Mouse (Mus musculus): ENCODE data around the gene Gm20479. TPM values are rescaled to one million over a fixed set of nuclear protein-coding genes. Genes with fewer than 3 reads are reported as not detected.

Gm20479 gene
- polyA plus RNA-seq, 1 experiment, result not detected

DNA sequence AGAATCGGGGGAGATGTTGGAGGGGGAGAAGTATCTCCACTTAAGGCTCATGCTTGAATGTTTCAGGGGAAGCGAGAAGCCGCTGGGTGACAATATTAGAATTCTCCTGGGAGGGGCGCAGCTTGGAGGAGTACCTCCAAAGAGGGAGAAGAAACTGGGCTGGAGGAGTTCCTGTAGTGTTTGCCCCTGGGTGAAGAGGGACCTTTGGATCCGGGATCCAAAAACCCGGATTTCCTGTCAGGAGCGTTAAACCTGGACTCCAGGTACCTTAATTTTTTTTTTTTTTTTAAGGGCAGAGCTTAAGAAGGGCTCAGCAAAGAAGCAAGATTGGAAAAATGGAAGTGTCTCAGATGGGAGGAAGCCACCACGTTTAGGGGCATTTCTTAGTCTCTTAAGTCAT is 25.4 kb downstream of the Gm20479 start:
- Histone ChIP-seq H3K79me2 (ENCODE audit: control insufficient read depth, insufficient read depth) (no peaks in the 10 kb centered on the region), H3K4me3 (ENCODE audit: insufficient read depth, poor library complexity, severe bottlenecking) (peak overlapping the region; percentile 15), H3K79me3 (ENCODE audit: low read depth) (no peaks in the 10 kb centered on the region), H3K36me3 (ENCODE audit: control insufficient read depth, insufficient read depth) (no peaks in the 10 kb centered on the region), H3ac (ENCODE audit: control insufficient read depth, insufficient read length, low read depth) (peak overlapping the region; percentile 67), H3K27me3 (ENCODE audit: control insufficient read depth, insufficient read depth, insufficient read length) (no peaks in the 10 kb centered on the region)
- TF ChIP-seq FOSL1 (IDR thresholded peaks at IDR 0.05; ENCODE audit: insufficient read depth, low read length, poor library complexity, severe bottlenecking) (no peak), MYOD1 (IDR thresholded peaks at IDR 0.05; ENCODE audit: control insufficient read depth, insufficient read length, low read depth) (no peak), MYOG (IDR thresholded peaks at IDR 0.05; ENCODE audit: control insufficient read depth, extremely low read depth, insufficient read length) (no peak), CTCF (IDR thresholded peaks at IDR 0.05; ENCODE audit: control insufficient read depth, insufficient read depth, insufficient read length) (no peak), CEBPB (IDR thresholded peaks at IDR 0.05; ENCODE audit: low read depth) (no peak), USF1 (IDR thresholded peaks at IDR 0.05; ENCODE audit: low read depth) (no peak), MAX (IDR thresholded peaks at IDR 0.05) (no peak)

DNA sequence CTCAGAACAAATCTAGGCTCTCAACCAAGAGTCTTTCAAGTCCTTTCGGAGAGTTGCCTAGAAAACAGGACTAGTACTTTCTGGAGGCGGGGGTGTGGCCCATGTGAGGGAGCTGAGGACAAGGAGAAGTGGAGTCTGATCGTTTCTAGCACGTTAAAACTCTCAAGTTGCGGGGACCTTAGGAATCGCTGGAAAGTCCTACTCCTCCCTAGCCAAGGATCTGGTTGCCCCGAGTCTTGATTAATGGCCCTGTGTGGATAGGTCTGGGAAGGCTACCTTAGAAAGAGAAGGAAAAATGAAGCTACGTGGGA is 25.7 kb downstream of the Gm20479 start:
- H3K79me3 ChIP-seq (ENCODE audit: low read depth), result no peaks in the 10 kb centered on the region
- peak overlapping the region; percentile 48 for H3ac ChIP-seq (ENCODE audit: control insufficient read depth, insufficient read length, low read depth)
- peak overlapping the region; percentile 15 for H3K4me3 ChIP-seq (ENCODE audit: insufficient read depth, poor library complexity, severe bottlenecking)
- H3K36me3 ChIP-seq (ENCODE audit: control insufficient read depth, insufficient read depth), result no peaks in the 10 kb centered on the region
- H3K27me3 ChIP-seq (ENCODE audit: control insufficient read depth, insufficient read depth, insufficient read length), result no peaks in the 10 kb centered on the region
- TF ChIP-seq MAX (IDR thresholded peaks at IDR 0.05), result no peak
- TF ChIP-seq CEBPB (IDR thresholded peaks at IDR 0.05; ENCODE audit: low read depth), result no peak
- TF ChIP-seq USF1 (IDR thresholded peaks at IDR 0.05; ENCODE audit: low read depth), result no peak
- no peak for TF ChIP-seq FOSL1 (IDR thresholded peaks at IDR 0.05; ENCODE audit: insufficient read depth, low read length, poor library complexity, severe bottlenecking)
- TF ChIP-seq MYOD1 (IDR thresholded peaks at IDR 0.05; ENCODE audit: control insufficient read depth, insufficient read length, low read depth), result no peak
- TF ChIP-seq CTCF (IDR thresholded peaks at IDR 0.05; ENCODE audit: control insufficient read depth, insufficient read depth, insufficient read length), result no peak
- no peak for TF ChIP-seq MYOG (IDR thresholded peaks at IDR 0.05; ENCODE audit: control insufficient read depth, extremely low read depth, insufficient read length)
- H3K79me2 ChIP-seq (ENCODE audit: control insufficient read depth, insufficient read depth), result no peaks in the 10 kb centered on the region

DNA sequence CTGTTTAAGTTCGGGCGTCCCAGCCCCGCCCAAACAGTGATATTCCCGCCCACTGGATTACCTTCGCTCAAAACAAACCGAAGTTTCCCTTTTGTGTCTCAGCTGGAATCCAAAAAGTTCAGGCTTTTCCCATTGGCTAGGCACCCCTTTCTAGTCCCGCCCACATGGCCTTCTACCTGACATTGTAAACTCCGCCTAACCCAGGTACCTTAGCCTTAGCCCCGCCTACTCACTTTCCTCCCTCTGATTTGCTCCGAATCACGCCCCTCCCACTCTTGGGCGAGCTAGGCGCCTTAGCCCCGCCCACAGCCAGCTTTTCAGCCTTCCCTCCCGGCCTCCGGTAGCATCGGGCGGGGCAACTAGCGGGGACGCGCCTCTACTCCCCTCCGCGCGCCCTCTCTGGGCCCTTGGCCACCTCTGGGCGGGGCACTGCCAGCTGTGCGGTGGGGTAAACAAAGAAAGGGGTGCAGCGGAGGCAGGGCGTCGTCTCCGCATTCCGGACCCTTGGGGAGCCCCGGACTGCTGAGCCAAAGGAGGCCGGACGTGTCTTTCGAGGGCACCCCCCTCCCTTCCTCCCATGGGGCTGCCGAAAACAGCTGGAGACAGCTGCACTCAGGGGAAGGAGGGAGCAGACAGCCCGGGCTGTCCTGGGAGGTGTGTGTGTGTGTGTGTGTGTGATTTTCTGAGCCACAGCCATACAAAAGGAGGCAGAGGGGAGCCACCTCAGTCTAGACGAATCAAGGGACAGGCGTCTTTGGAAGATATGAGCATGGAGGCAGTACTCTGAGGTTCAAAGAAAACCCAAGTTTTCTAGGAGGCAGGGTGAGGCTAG is 26.3 kb downstream of the Gm20479 start:
- TF ChIP-seq MYOD1 (IDR thresholded peaks at IDR 0.05; ENCODE audit: control insufficient read depth, insufficient read length, low read depth), result peak; percentile 91
- no peak for TF ChIP-seq MAX (IDR thresholded peaks at IDR 0.05)
- peak overlapping the region; percentile 28 for H3K4me3 ChIP-seq (ENCODE audit: insufficient read depth, poor library complexity, severe bottlenecking)
- no peaks in the 10 kb centered on the region for H3K27me3 ChIP-seq (ENCODE audit: control insufficient read depth, insufficient read depth, insufficient read length)
- H3ac ChIP-seq (ENCODE audit: control insufficient read depth, insufficient read length, low read depth), result peak overlapping the region; percentile 2
- H3K79me2 ChIP-seq (ENCODE audit: control insufficient read depth, insufficient read depth), result no peaks in the 10 kb centered on the region
- no peaks in the 10 kb centered on the region for H3K79me3 ChIP-seq (ENCODE audit: low read depth)
- no peaks in the 10 kb centered on the region for H3K36me3 ChIP-seq (ENCODE audit: control insufficient read depth, insufficient read depth)

DNA sequence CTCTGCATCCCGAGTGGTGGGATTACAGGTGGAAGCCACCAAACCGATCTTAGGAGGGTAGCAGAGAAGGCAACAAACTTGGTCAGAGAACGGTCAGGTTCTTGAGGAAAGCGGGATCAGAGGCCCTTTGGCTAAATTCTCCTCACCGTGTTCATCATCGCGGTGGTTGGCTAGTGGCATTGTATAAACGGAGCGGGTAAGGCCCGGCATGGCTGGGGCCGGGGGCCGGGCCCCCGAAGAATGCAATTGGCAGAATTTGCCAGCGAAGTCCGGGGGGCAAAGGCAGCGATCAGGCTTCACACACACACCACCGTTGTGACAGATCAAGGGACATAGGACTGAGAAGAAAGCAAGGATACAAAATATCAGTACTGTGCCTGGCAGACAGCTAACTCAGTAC is 27.2 kb downstream of the Gm20479 start:
- Histone ChIP-seq H3K27me3 (ENCODE audit: control insufficient read depth, insufficient read depth, insufficient read length) (no peaks in the 10 kb centered on the region), H3ac (ENCODE audit: control insufficient read depth, insufficient read length, low read depth) (no peak overlapping the region), H3K4me3 (ENCODE audit: insufficient read depth, poor library complexity, severe bottlenecking) (no peak overlapping the region), H3K79me3 (ENCODE audit: low read depth) (no peaks in the 10 kb centered on the region), H3K79me2 (ENCODE audit: control insufficient read depth, insufficient read depth) (no peaks in the 10 kb centered on the region), H3K36me3 (ENCODE audit: control insufficient read depth, insufficient read depth) (no peaks in the 10 kb centered on the region)
- TF ChIP-seq MYOG (IDR thresholded peaks at IDR 0.05; ENCODE audit: control insufficient read depth, extremely low read depth, insufficient read length), result no peak
- no peak for TF ChIP-seq MYOD1 (IDR thresholded peaks at IDR 0.05; ENCODE audit: control insufficient read depth, insufficient read length, low read depth)
- no peak for TF ChIP-seq CTCF (IDR thresholded peaks at IDR 0.05; ENCODE audit: control insufficient read depth, insufficient read depth, insufficient read length)
- TF ChIP-seq FOSL1 (IDR thresholded peaks at IDR 0.05; ENCODE audit: insufficient read depth, low read length, poor library complexity, severe bottlenecking), result no peak
- TF ChIP-seq MAX (IDR thresholded peaks at IDR 0.05), result no peak
- TF ChIP-seq CEBPB (IDR thresholded peaks at IDR 0.05; ENCODE audit: low read depth), result no peak
- no peak for TF ChIP-seq USF1 (IDR thresholded peaks at IDR 0.05; ENCODE audit: low read depth)

DNA sequence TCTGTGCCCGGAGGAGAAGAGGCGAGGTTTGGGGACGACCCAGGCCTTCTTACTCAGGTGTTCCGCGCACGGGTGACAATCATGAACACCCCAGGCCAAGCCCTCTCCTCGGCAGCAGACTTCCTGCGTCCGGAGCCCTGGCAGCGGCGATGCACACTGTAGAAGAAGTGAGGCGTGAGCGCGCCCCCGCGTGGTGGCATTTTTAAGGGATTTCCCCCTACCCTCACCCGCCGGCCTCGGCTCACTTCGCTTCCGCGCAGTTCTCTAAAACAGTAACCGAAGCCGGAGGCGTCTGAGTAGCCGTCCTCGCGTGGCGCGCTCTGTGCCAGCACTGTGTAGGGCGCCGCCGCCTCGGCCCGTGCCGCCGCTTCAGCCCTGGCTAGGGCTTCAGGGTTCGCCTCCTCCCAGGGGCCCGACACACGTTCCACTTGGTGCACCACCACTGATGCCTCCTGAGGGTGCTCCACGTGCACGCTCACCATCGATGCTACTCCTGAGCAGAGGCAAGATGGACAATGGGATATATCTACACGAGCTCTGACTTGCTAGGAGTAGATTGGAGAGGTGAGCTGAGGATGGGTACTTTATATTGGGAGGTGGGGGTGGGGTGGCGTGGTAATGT is 27.8 kb downstream of the Gm20479 start:
- Histone ChIP-seq H3K27me3 (ENCODE audit: control insufficient read depth, insufficient read depth, insufficient read length) (no peaks in the 10 kb centered on the region), H3ac (ENCODE audit: control insufficient read depth, insufficient read length, low read depth) (peak overlapping the region; percentile 32), H3K36me3 (ENCODE audit: control insufficient read depth, insufficient read depth) (no peaks in the 10 kb centered on the region), H3K4me3 (ENCODE audit: insufficient read depth, poor library complexity, severe bottlenecking) (no peak overlapping the region), H3K79me3 (ENCODE audit: low read depth) (no peaks in the 10 kb centered on the region), H3K79me2 (ENCODE audit: control insufficient read depth, insufficient read depth) (no peaks in the 10 kb centered on the region)
- TF ChIP-seq CTCF (IDR thresholded peaks at IDR 0.05; ENCODE audit: control insufficient read depth, insufficient read depth, insufficient read length), result peak; percentile 72
- TF ChIP-seq FOSL1 (IDR thresholded peaks at IDR 0.05; ENCODE audit: insufficient read depth, low read length, poor library complexity, severe bottlenecking), result no peak

DNA sequence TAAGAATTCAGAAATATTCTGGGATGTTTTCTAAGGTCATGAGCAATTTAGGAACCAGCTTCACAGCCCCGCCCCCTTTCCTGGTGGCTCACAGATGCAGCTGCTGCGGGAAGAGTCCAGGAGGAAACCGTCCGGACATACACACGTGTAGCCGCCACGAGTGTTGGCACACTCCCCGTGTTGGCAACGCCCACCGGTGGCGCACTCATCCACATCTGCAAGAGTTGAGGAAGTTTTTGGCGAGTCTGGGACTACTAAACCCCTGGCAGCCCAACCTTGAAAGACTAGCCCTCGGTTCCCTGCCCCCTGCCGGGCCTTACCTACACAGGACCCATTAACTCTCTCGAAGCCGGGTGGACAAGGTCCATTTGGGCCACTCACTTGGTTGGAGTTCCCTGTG is 28.6 kb downstream of the Gm20479 start:
- no peaks in the 10 kb centered on the region for H3K27me3 ChIP-seq (ENCODE audit: control insufficient read depth, insufficient read depth, insufficient read length)
- no peaks in the 10 kb centered on the region for H3K36me3 ChIP-seq (ENCODE audit: control insufficient read depth, insufficient read depth)
- H3K4me3 ChIP-seq (ENCODE audit: insufficient read depth, poor library complexity, severe bottlenecking), result no peak overlapping the region
- H3K79me2 ChIP-seq (ENCODE audit: control insufficient read depth, insufficient read depth), result no peaks in the 10 kb centered on the region
- TF ChIP-seq MYOD1 (IDR thresholded peaks at IDR 0.05; ENCODE audit: control insufficient read depth, insufficient read length, low read depth) (no peak), MYOG (IDR thresholded peaks at IDR 0.05; ENCODE audit: control insufficient read depth, extremely low read depth, insufficient read length) (no peak)
- H3K79me3 ChIP-seq (ENCODE audit: low read depth), result no peaks in the 10 kb centered on the region
- no peak overlapping the region for H3ac ChIP-seq (ENCODE audit: control insufficient read depth, insufficient read length, low read depth)

Measured in C2C12 (cell line).